ENCODE assay signal across 9 mouse cellular contexts in genomic region chr13:97066649-97067550, GRCm38 (mm10). TPM values are rescaled to one million over a fixed set of nuclear protein-coding genes. Genes with fewer than 3 reads are reported as not detected.
DNase-seq lines count a peak whose midpoint lies in the region; ATAC-seq and TF ChIP-seq lines count a peak whose summit lies in the region.
"Had no signal": no experiment of that assay in that cellular context is flagged by ENCODE, and none has a peak within 500 bp of the region (broad histone marks: within the 10 kb centered on the region; RNA-seq: fewer than 3 reads in every experiment).

Gene Fam169a (plus strand): TSS chr13:97067286.

- no peaks in the 10 kb centered on the region for H3K27me3 ChIP-seq in stomach, embryonic 15.5 days (replicated peaks)
- 0 out of 2 replicates have a peak, but pooled peaks cover 3% of the 10 kb centered on the region for H3K27me3 ChIP-seq in stomach, postnatal 0 days (ENCODE audit: control insufficient read depth, insufficient read depth, low read length)
- H3K27me3 ChIP-seq in forebrain, postnatal 0 days (ENCODE audit: insufficient read depth, low read length), result peaks cover 12% of the 10 kb centered on the region; the same call in 1 of the 2 replicates
- no peaks in the 10 kb centered on the region; the same call in 1 of the 2 replicates for H3K27me3 ChIP-seq in liver, embryonic 12.5 days (replicated peaks)

- WGBS in stomach, embryonic 15.5 days, result 67% methylated on average over 15 of the region's 15 CpGs
- WGBS in stomach, postnatal 0 days, result 69% methylated on average over 15 of the region's 15 CpGs
- whole genome bisulfite sequencing in forebrain, postnatal 0 days, result 42% methylated on average over 15 of the region's 15 CpGs
- 23% methylated on average over 15 of the region's 15 CpGs for WGBS in liver, embryonic 12.5 days (ENCODE audit: insufficient replicate concordance)

- no peak within 1 kb of the TSS for H3K9ac ChIP-seq in stomach, embryonic 15.5 days
- H3K9ac ChIP-seq in stomach, postnatal 0 days (ENCODE audit: low read length), result no peak within 1 kb of the TSS
- no peak within 1 kb of the TSS for H3K9ac ChIP-seq in forebrain, postnatal 0 days
- H3K9ac ChIP-seq in liver, embryonic 12.5 days, result peak within 1 kb of the TSS; percentile 77

- no peak for DNase-seq in stomach, postnatal 0 days (ENCODE audit: low spot score)
- no peak for DNase-seq in forebrain, postnatal 0 days
- no peak for DNase-seq in thymus, adult 18-20 months
- DNase-seq in lung, postnatal 10 days, result no peak
- DNase-seq: right cerebral cortex, postnatal 14 days had no signal

- ATAC-seq in stomach, embryonic 15.5 days (ENCODE audit: insufficient read depth, low FRiP score, low read depth), result peak; percentile 74
- ATAC-seq in stomach, postnatal 0 days (ENCODE audit: low FRiP score, low TSS enrichment), result no peak
- ATAC-seq in forebrain, postnatal 0 days, result no peak
- ATAC-seq in liver, embryonic 12.5 days, result peak; percentile 90
- ATAC-seq in activated CD4-positive, CD25-positive, alpha-beta regulatory T cell, adult 4 months, result no peak
- ATAC-seq: lung, postnatal 0 days had no signal

- no peaks in the 10 kb centered on the region for H3K9me3 ChIP-seq in stomach, embryonic 15.5 days
- no peaks in the 10 kb centered on the region for H3K9me3 ChIP-seq in stomach, postnatal 0 days (ENCODE audit: control insufficient read depth, low read length)
- H3K9me3 ChIP-seq in forebrain, postnatal 0 days (ENCODE audit: low read length), result no peaks in the 10 kb centered on the region
- H3K9me3 ChIP-seq in liver, embryonic 12.5 days (replicated peaks), result no peaks in the 10 kb centered on the region

- no peak within 1 kb of the TSS for H3K4me3 ChIP-seq in stomach, embryonic 15.5 days (replicated peaks)
- no peak within 1 kb of the TSS for H3K4me3 ChIP-seq in stomach, postnatal 0 days (ENCODE audit: low read depth, low read length)
- H3K4me3 ChIP-seq in forebrain, postnatal 0 days (ENCODE audit: low read depth, low read length), result no peak within 1 kb of the TSS
- peak within 1 kb of the TSS; percentile 56 for H3K4me3 ChIP-seq in liver, embryonic 12.5 days

- no peak for TF ChIP-seq EP300 in stomach, postnatal 0 days (optimal IDR thresholded peaks at IDR 0.05)

- H3K27ac ChIP-seq in stomach, embryonic 15.5 days, result no peak within 1 kb of the TSS
- H3K27ac ChIP-seq in stomach, postnatal 0 days (replicated peaks), result no peak within 1 kb of the TSS
- no peak within 1 kb of the TSS for H3K27ac ChIP-seq in forebrain, postnatal 0 days (ENCODE audit: low read depth, low read length)
- H3K27ac ChIP-seq in liver, embryonic 12.5 days, result peak within 1 kb of the TSS; percentile 94

- H3K4me1 ChIP-seq in stomach, embryonic 15.5 days, result 0 out of 2 replicates have a peak, but pooled peaks cover 4% of the 10 kb centered on the region
- H3K4me1 ChIP-seq in stomach, postnatal 0 days (replicated peaks; ENCODE audit: control insufficient read depth, insufficient read depth), result no peaks in the 10 kb centered on the region
- H3K4me1 ChIP-seq in forebrain, postnatal 0 days (ENCODE audit: insufficient read depth), result no peaks in the 10 kb centered on the region
- H3K4me1 ChIP-seq in liver, embryonic 12.5 days, result peaks cover 76% of the 10 kb centered on the region

- H3K36me3 ChIP-seq in stomach, embryonic 15.5 days, result no peaks in the 10 kb centered on the region
- H3K36me3 ChIP-seq in stomach, postnatal 0 days (ENCODE audit: control insufficient read depth, insufficient read depth, low read length), result no peaks in the 10 kb centered on the region
- H3K36me3 ChIP-seq in forebrain, postnatal 0 days (ENCODE audit: insufficient read depth), result no peaks in the 10 kb centered on the region
- H3K36me3 ChIP-seq in liver, embryonic 12.5 days, result no peaks in the 10 kb centered on the region

- TF ChIP-seq CTCF in stomach, postnatal 0 days (IDR thresholded peaks at IDR 0.05; ENCODE audit: low read depth), result no peak
- no peak for TF ChIP-seq CTCF in forebrain, postnatal 0 days (IDR thresholded peaks at IDR 0.05; ENCODE audit: low read depth)

- H3K4me2 ChIP-seq in stomach, embryonic 15.5 days, result no peak within 1 kb of the TSS
- H3K4me2 ChIP-seq in stomach, postnatal 0 days (replicated peaks; ENCODE audit: low read depth), result no peak within 1 kb of the TSS
- H3K4me2 ChIP-seq in forebrain, postnatal 0 days (ENCODE audit: low read depth), result no peak within 1 kb of the TSS
- H3K4me2 ChIP-seq in liver, embryonic 12.5 days, result peak within 1 kb of the TSS; percentile 77

RNA-seq across cellular contexts. Expression of gene Fam169a, which starts in this region (rescaled TPM):
- 1.9 and 2.5 TPM in 2 replicates for polyA plus RNA-seq in stomach, embryonic 15.5 days (2015; fragmentation: Nextera tagmentation; extraction: Ambion mirVana)
- polyA plus RNA-seq in stomach, postnatal 0 days (2015; fragmentation: Nextera tagmentation; extraction: Ambion mirVana), result 0.70 TPM in 2 replicates
- total RNA-seq in forebrain, postnatal 0 days (2014; rRNA removed), result 34.0 and 40.4 TPM in 2 replicates
- 13.1 and 18.5 TPM in 2 replicates for polyA plus RNA-seq in forebrain, postnatal 0 days (2015; fragmentation: Nextera tagmentation; extraction: Ambion mirVana)
- polyA plus RNA-seq in liver, embryonic 12.5 days (2016; fragmentation: Nextera tagmentation; extraction: Ambion mirVana), result 3.8 and 4.3 TPM in 2 replicates
- polyA plus RNA-seq in activated CD4-positive, CD25-positive, alpha-beta regulatory T cell, adult 4 months (2017; shearing (Covaris generic)), result under 1 TPM; 0.56 to 0.71 TPM

Comparison
In these comparisons a context has a peak if more than half of its experiments do, and no peak if none do; other contexts are left out.
1. ATAC-seq: peak in stomach, embryonic 15.5 days (single experiment) and liver, embryonic 12.5 days (single experiment); none in stomach, postnatal 0 days (single experiment), forebrain, postnatal 0 days (single experiment) and activated CD4-positive, CD25-positive, alpha-beta regulatory T cell, adult 4 months (single experiment).